Mouse (Mus musculus): ENCODE measurements around the gene Ogdhl. TPM values are rescaled to one million over a fixed set of nuclear protein-coding genes. Genes with fewer than 3 reads are reported as not detected.

The Ogdhl gene
- polyA plus RNA-seq, 1 experiment from 2014 or later = 11.1 TPM

DNA sequence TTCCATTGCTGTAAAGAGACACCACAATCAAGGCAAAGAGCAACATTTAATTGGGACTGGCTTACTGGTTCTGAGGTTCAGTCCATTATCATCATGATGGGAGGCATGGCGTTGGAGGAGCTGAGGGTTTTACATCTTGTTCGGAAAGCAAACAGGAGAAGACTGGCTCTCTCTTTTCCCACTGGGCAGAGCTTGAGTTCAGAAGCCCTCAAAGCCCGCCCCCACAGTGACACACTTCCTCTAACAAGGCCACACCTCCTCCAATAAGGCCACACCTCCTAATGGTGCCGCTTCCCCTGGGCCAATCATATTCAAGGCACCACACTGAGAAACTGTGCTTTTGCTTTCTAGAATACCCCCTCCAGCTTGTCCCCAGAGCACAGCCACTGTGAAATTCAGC, 4.0 kb upstream of the Ogdhl start:
- no peak for ATAC-seq
- Histone ChIP-seq H3K36me3 (ENCODE audit: control insufficient read depth, insufficient read depth) (no peaks in the 10 kb centered on the region), H3K9ac (ENCODE audit: low read depth, low read length) (no peak overlapping the region), H3K27me3 (replicated peaks; ENCODE audit: control insufficient read depth, insufficient read depth, low read length) (no peaks in the 10 kb centered on the region), H3K27ac (ENCODE audit: low read depth, low read length) (no peak overlapping the region), H3K4me2 (replicated peaks; ENCODE audit: low read depth) (no peak overlapping the region), H3K9me3 (ENCODE audit: control insufficient read depth) (no peaks in the 10 kb centered on the region), H3K4me1 (replicated peaks; ENCODE audit: control insufficient read depth, insufficient read depth, low read length) (no peaks in the 10 kb centered on the region), H3K4me3 (ENCODE audit: low read depth, low read length) (no peak overlapping the region)
- 14% methylated on average over 4 of the region's 4 CpGs for WGBS
- no peak for TF ChIP-seq CTCF (IDR thresholded peaks at IDR 0.05; ENCODE audit: low read depth)

- ATAC-seq = no peak
- H3K9ac ChIP-seq (ENCODE audit: low read depth, low read length) = no peak overlapping the region
- H3K4me3 ChIP-seq (ENCODE audit: low read depth, low read length) = no peak overlapping the region
- H3K4me2 ChIP-seq (replicated peaks; ENCODE audit: low read depth) = no peak overlapping the region
- H3K9me3 ChIP-seq (ENCODE audit: control insufficient read depth) = no peaks in the 10 kb centered on the region
- no peaks in the 10 kb centered on the region for H3K4me1 ChIP-seq (replicated peaks; ENCODE audit: control insufficient read depth, insufficient read depth, low read length)
- no peaks in the 10 kb centered on the region for H3K27me3 ChIP-seq (replicated peaks; ENCODE audit: control insufficient read depth, insufficient read depth, low read length)
- no peak for TF ChIP-seq CTCF (IDR thresholded peaks at IDR 0.05; ENCODE audit: low read depth)
- no peaks in the 10 kb centered on the region for H3K36me3 ChIP-seq (ENCODE audit: control insufficient read depth, insufficient read depth)
- no peak overlapping the region for H3K27ac ChIP-seq (ENCODE audit: low read depth, low read length)
- WGBS = 91% methylated on average over 5 of the region's 5 CpGs
Observed at GRCm38 (mm10) chr14:32323221-32323620, 1.4 kb downstream of the Ogdhl start.

- WGBS = 67% methylated on average over 9 of the region's 9 CpGs
- ATAC-seq = no peak
- no peak overlapping the region for H3K27ac ChIP-seq (ENCODE audit: low read depth, low read length)
- no peaks in the 10 kb centered on the region for H3K4me1 ChIP-seq (replicated peaks; ENCODE audit: control insufficient read depth, insufficient read depth, low read length)
- H3K36me3 ChIP-seq (ENCODE audit: control insufficient read depth, insufficient read depth) = no peaks in the 10 kb centered on the region
- 0 out of 2 replicates have a peak, but pooled peaks cover 3% of the 10 kb centered on the region for H3K27me3 ChIP-seq (replicated peaks; ENCODE audit: control insufficient read depth, insufficient read depth, low read length)
- H3K4me3 ChIP-seq (ENCODE audit: low read depth, low read length) = no peak overlapping the region
- no peak overlapping the region for H3K4me2 ChIP-seq (replicated peaks; ENCODE audit: low read depth)
- no peaks in the 10 kb centered on the region for H3K9me3 ChIP-seq (ENCODE audit: control insufficient read depth)
- no peak for TF ChIP-seq CTCF (IDR thresholded peaks at IDR 0.05; ENCODE audit: low read depth)
- H3K9ac ChIP-seq (ENCODE audit: low read depth, low read length) = no peak overlapping the region
Observed at GRCm38 (mm10) chr14:32327366-32327765, 5.5 kb downstream of the Ogdhl start.

GRCm38 (mm10) chr14:32332515-32333445, 11.0 kb downstream of the Ogdhl start:
- H3K9me3 ChIP-seq (ENCODE audit: control insufficient read depth) = no peaks in the 10 kb centered on the region
- no peaks in the 10 kb centered on the region for H3K4me1 ChIP-seq (replicated peaks; ENCODE audit: control insufficient read depth, insufficient read depth, low read length)
- H3K9ac ChIP-seq (ENCODE audit: low read depth, low read length) = no peak overlapping the region
- no peak overlapping the region for H3K4me3 ChIP-seq (ENCODE audit: low read depth, low read length)
- H3K27me3 ChIP-seq (replicated peaks; ENCODE audit: control insufficient read depth, insufficient read depth, low read length) = 0 out of 2 replicates have a peak, but pooled peaks cover 3% of the 10 kb centered on the region
- TF ChIP-seq CTCF (IDR thresholded peaks at IDR 0.05; ENCODE audit: low read depth) = no peak
- no peak overlapping the region for H3K27ac ChIP-seq (ENCODE audit: low read depth, low read length)
- H3K4me2 ChIP-seq (replicated peaks; ENCODE audit: low read depth) = no peak overlapping the region
- 88% methylated on average over 20 of the region's 20 CpGs for WGBS
- H3K36me3 ChIP-seq (ENCODE audit: control insufficient read depth, insufficient read depth) = peaks cover 9% of the 10 kb centered on the region; the same call in 1 of the 2 replicates
- ATAC-seq = no peak

GRCm38 (mm10) chr14:32336021-32336420, 14.2 kb downstream of the Ogdhl start:
- 79% methylated on average over 6 of the region's 6 CpGs for WGBS

DNA sequence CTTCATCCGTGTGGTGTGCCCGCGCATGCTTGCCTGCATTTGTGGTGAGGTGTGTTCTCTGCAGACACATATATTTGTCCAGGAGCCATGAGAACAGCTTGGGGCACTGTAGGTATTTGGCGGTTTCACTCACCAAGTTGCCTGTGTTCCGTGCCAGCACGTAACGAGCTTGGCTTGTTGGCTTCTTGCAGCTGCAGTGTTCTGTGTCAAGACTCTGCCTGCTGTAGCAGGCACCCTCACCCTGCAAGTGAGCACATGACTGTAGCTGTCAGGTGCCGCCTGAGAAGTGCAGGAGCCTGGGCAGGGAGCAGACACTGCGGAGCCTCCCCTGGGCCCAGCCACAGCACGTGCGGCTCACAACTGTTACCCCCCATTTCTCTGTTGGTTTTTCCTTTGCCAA, 14.7 kb downstream of the Ogdhl start:
- no peak overlapping the region for H3K27ac ChIP-seq (ENCODE audit: low read depth, low read length)
- no peak for TF ChIP-seq CTCF (IDR thresholded peaks at IDR 0.05; ENCODE audit: low read depth)
- H3K4me1 ChIP-seq (replicated peaks; ENCODE audit: control insufficient read depth, insufficient read depth, low read length) = no peaks in the 10 kb centered on the region
- no peak for ATAC-seq
- no peaks in the 10 kb centered on the region for H3K9me3 ChIP-seq (ENCODE audit: control insufficient read depth)
- no peaks in the 10 kb centered on the region for H3K27me3 ChIP-seq (replicated peaks; ENCODE audit: control insufficient read depth, insufficient read depth, low read length)
- 84% methylated on average over 11 of the region's 11 CpGs for WGBS
- H3K9ac ChIP-seq (ENCODE audit: low read depth, low read length) = no peak overlapping the region
- peaks cover 16% of the 10 kb centered on the region; the same call in 1 of the 2 replicates for H3K36me3 ChIP-seq (ENCODE audit: control insufficient read depth, insufficient read depth)
- H3K4me3 ChIP-seq (ENCODE audit: low read depth, low read length) = no peak overlapping the region
- H3K4me2 ChIP-seq (replicated peaks; ENCODE audit: low read depth) = no peak overlapping the region

More at GRCm38 (mm10) chr14:32336021-32336420, 14.2 kb downstream of the Ogdhl start:
- ATAC-seq = no peak
- Histone ChIP-seq H3K9ac (ENCODE audit: low read depth, low read length) (no peak overlapping the region), H3K4me3 (ENCODE audit: low read depth, low read length) (no peak overlapping the region), H3K4me1 (replicated peaks; ENCODE audit: control insufficient read depth, insufficient read depth, low read length) (no peaks in the 10 kb centered on the region), H3K36me3 (ENCODE audit: control insufficient read depth, insufficient read depth) (peaks cover 13% of the 10 kb centered on the region; the same call in 1 of the 2 replicates), H3K4me2 (replicated peaks; ENCODE audit: low read depth) (no peak overlapping the region), H3K9me3 (ENCODE audit: control insufficient read depth) (no peaks in the 10 kb centered on the region), H3K27ac (ENCODE audit: low read depth, low read length) (no peak overlapping the region), H3K27me3 (replicated peaks; ENCODE audit: control insufficient read depth, insufficient read depth, low read length) (no peaks in the 10 kb centered on the region)
- TF ChIP-seq CTCF (IDR thresholded peaks at IDR 0.05; ENCODE audit: low read depth) = no peak
